Mouse (Mus musculus): ENCODE results near the gene Kcnip1.

DNA sequence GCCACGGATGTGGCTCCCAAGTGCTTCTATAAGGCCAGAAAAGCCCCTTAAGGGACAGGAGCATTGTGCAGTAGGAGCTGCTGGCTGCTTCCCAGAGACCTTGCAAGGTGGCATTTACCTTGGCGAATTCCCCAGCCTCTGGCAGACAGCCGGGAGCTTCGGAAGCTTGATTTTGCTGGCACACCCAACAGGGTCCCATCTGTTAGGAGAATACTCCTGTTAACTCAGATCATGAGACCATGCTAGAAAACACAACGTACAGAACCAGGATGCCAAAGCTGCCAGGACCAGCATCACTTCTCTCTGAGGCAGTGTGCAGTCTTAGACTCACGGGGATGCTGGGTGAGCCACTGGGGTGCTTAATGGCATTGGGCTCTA lies 165.1 kb downstream of the Kcnip1 start:
- TF ChIP-seq CTCF (IDR thresholded peaks at IDR 0.05; ENCODE audit: extremely low read depth, insufficient read depth, low read length): no peak
- TF ChIP-seq POLR2A (IDR thresholded peaks at IDR 0.05; ENCODE audit: extremely low read depth, insufficient read depth, low read length): no peak
